Mouse (Mus musculus) midbrain, embryonic 12.5 days (tissue): ENCODE measurements at regions not wholly inside any gene's neighbourhood (a gene's known extent, or its start where the extent isn't known, plus 50 kb on each side); places are given as distances from the start of the nearest gene placed in this dataset.
"Not testable (repeated sequence)": the region's sequence is repeated elsewhere in the genome, so short reads cannot be mapped to it uniquely, and the experiment has no call there.

ENCODE experiments used
- ATAC-seq: fragments of 200-750 bp; cut with Nextera tagmentation; 2 replicates; pipeline ENCODE4 v1.8.0; 2017; ENCODE audit warnings: low read depth, moderate TSS enrichment, moderate library complexity; ENCODE audit not compliant: low FRiP score
- H3K27ac ChIP-seq: fragments of 300-500 bp; sonication (generic); replicated peaks from 2 replicates; pipeline ENCODE4 v1.5.1; 2016; ENCODE audit warnings: mild to moderate bottlenecking
- H3K27me3 ChIP-seq: fragments of 300-500 bp; sonication (generic); 2 replicates; pipeline ENCODE4 v1.6.1; 2016; ENCODE audit warnings: mild to moderate bottlenecking
- H3K36me3 ChIP-seq: fragments of 300-500 bp; sonication (generic); 2 replicates; pipeline ENCODE4 v1.6.1; 2016
- H3K4me1 ChIP-seq: fragments of 300-500 bp; sonication (generic); 2 replicates; pipeline ENCODE4 v1.6.1; 2016
- H3K4me2 ChIP-seq: fragments of 300-500 bp; sonication (generic); replicated peaks from 2 replicates; pipeline ENCODE4 v1.6.1; 2016; ENCODE audit warnings: mild to moderate bottlenecking, moderate library complexity
- H3K4me3 ChIP-seq: fragments of 300-500 bp; sonication (generic); 2 replicates; pipeline ENCODE4 v1.5.1; 2016; ENCODE audit warnings: mild to moderate bottlenecking
- H3K9ac ChIP-seq: fragments of 300-500 bp; sonication (generic); replicated peaks from 2 replicates; pipeline ENCODE4 v1.6.1; 2016; ENCODE audit warnings: mild to moderate bottlenecking, moderate library complexity
- H3K9me3 ChIP-seq: fragments of 300-500 bp; sonication (generic); 2 replicates; pipeline ENCODE4 v1.6.1; 2016; ENCODE audit warnings: mild to moderate bottlenecking
- WGBS: fragments of 180-500 bp; shearing (Covaris S2); methylation state at CpG from one replicate; pipeline ENCODE4 v1.1.7; 2016; 5-methylcytosine and 5-hydroxymethylcytosine counted together

DNA sequence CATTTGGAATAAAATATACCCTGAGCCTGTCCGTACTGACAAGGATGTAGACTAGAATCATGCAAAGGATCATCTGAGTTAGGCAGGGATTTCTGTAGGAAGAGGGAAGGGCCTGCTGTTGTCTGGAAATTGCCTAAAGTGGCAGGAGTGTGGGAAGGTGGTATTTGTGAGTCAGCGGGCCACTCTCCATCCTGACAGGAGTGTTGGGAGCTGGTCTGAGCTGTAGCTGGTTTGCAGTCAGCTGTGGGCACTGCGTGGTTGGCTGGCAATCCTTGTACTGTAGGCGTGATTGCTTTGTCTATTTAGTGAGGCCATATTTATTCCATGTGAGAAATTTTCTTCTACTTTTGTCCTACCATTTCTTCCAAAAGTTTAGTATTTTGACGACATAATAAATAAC, 524.2 kb upstream of the BB014433 start:
- H3K4me2 ChIP-seq: no peak overlapping the region
- H3K27me3 ChIP-seq: no peaks in the 10 kb centered on the region
- no peaks in the 10 kb centered on the region for H3K36me3 ChIP-seq
- H3K27ac ChIP-seq: no peak overlapping the region
- no peak overlapping the region for H3K9ac ChIP-seq
- H3K4me1 ChIP-seq: no peaks in the 10 kb centered on the region
- H3K4me3 ChIP-seq: no peak overlapping the region
- no peaks in the 10 kb centered on the region for H3K9me3 ChIP-seq
- WGBS: 90% methylated on average over 5 of the region's 5 CpGs
- ATAC-seq: no peak

DNA sequence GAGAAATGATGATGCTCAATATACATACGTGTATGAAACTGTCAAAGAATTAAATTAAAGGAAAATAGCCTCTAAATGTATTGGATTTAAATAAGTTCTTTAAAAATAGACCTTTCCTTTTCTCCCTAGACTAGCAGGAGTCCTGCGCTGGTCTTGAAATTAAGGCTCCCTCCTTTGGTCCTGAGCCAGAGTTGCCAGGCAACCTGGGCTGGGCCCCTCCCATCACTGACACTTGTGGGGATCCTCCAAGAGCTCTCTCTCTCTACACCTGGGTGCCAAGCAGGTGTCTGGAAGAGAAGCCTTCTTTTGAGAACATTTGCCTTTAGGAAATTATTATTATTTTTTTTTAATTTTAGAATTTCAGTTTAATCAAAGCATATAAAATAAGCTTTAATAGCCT, 521.9 kb upstream of the BB014433 start:
- WGBS: 78% methylated on average over 2 of the region's 2 CpGs
- ATAC-seq: no peak
- Histone ChIP-seq H3K4me3 (no peak overlapping the region), H3K9ac (no peak overlapping the region), H3K4me2 (no peak overlapping the region), H3K27me3 (no peaks in the 10 kb centered on the region), H3K36me3 (no peaks in the 10 kb centered on the region), H3K27ac (no peak overlapping the region), H3K4me1 (no peaks in the 10 kb centered on the region), H3K9me3 (no peaks in the 10 kb centered on the region)

DNA sequence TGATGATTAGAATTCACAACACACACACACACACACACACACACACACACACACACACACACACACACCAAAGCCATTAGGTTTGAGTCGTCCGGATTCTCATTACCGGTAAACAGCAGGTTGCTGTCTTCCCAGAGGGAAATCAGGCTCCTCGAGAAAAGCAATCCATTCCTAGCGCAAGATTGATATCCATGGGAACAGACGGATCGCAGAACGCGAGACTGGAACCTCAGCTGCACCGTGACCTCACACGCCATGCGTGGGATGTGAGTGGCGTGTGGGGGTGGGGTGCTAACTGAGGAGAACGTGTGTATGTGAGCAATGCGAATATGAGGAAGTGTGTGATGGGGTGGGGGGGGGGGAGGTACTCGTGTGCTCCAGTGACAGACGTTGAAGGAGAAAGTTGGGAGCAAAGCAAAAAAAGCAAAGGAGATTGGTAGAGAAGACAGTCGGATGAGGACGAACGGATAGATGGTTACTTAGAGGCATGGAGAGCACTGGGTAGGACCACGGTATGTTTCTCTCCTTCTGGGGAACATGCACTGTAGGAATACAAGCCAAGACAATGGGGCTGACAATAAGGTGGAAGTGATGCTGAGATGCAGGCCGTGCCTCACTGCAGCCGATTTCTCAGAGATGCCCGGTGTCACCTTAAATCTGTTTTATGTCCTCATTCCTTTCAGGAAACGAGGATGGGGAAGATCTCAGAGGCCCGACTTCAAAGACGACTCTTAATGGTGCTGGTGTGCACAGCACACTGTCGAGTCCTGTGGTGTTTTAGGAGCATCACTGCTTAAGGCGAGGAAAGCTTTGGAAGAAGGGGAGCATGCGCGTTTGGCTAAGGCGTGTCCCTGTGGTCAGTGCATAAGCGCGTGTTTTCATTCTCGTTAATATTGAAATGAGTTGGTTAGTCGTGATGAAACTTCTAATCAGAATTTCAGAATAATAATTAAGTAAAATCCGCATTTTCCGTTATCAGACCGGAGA, 516.7 kb upstream of the BB014433 start:
- H3K27ac ChIP-seq: no peak overlapping the region

GRCm38 (mm10) chr8:15532027-15532426, 486.1 kb upstream of the BB014433 start:
- Histone ChIP-seq H3K9me3 (no peaks in the 10 kb centered on the region), H3K4me3 (no peak overlapping the region), H3K4me1 (no peaks in the 10 kb centered on the region), H3K4me2 (no peak overlapping the region), H3K9ac (no peak overlapping the region), H3K27ac (no peak overlapping the region), H3K27me3 (no peaks in the 10 kb centered on the region), H3K36me3 (no peaks in the 10 kb centered on the region)
- no peak for ATAC-seq
- WGBS: 84% methylated on average over 4 of the region's 4 CpGs

More for the DNA sequence above, 516.7 kb upstream of the BB014433 start:
- H3K9me3 ChIP-seq: no peaks in the 10 kb centered on the region
- ATAC-seq: no peak; the same call in 1 of the 2 replicates
- 83% methylated on average over 39 of the region's 39 CpGs for WGBS
- H3K4me3 ChIP-seq: no peak overlapping the region
- no peak overlapping the region for H3K4me2 ChIP-seq
- no peaks in the 10 kb centered on the region for H3K4me1 ChIP-seq
- H3K27me3 ChIP-seq: no peaks in the 10 kb centered on the region
- no peaks in the 10 kb centered on the region for H3K36me3 ChIP-seq
- no peak overlapping the region for H3K9ac ChIP-seq

DNA sequence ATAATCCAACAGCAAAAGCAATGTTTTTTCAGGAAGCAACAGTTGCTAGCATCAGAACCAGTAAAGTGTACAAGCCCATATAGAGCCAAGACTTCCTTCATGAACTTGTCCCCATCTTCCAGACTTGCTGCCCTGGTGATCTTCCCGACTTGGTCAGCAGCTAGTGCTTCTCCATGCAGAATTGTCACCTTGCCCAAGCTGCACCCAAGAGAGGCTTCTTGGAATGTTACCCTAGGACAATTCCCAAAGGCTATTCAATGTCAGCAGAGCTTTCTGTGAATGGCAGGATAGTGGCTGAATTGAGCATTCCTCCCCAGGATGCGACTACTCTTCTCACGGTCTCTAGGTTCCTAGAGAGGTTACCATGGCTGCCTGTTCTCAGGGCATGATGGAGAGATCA, 479.6 kb upstream of the BB014433 start:
- Histone ChIP-seq H3K9me3 (no peaks in the 10 kb centered on the region), H3K9ac (no peak overlapping the region), H3K36me3 (no peaks in the 10 kb centered on the region), H3K4me1 (no peaks in the 10 kb centered on the region), H3K27me3 (no peaks in the 10 kb centered on the region), H3K4me3 (no peak overlapping the region), H3K27ac (no peak overlapping the region), H3K4me2 (no peak overlapping the region)
- WGBS: 93% methylated on average over 3 of the region's 3 CpGs
- ATAC-seq: no peak

DNA sequence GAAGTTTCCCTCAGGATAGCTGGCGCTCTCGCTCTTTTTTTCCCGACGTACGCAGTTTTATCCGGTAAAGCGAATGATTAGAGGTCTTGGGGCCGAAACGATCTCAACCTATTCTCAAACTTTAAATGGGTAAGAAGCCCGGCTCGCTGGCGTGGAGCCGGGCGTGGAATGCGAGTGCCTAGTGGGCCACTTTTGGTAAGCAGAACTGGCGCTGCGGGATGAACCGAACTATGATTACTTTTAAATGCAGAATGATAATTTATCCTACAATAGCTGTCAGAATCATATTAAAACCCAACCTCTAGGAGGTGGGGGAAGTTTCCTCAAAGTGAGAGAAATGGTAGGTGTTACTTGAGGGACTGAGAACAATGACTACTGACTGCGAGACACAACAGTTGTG, 474.0 kb upstream of the BB014433 start:
- H3K27me3 ChIP-seq, H3K4me3 ChIP-seq, H3K4me1 ChIP-seq, H3K9me3 ChIP-seq, H3K4me2 ChIP-seq, H3K36me3 ChIP-seq, H3K9ac ChIP-seq, H3K27ac ChIP-seq, ATAC-seq: not testable (repeated sequence)
- 71% methylated on average over 19 of the region's 19 CpGs for WGBS

- H3K9me3 ChIP-seq: no peaks in the 10 kb centered on the region
- H3K4me1 ChIP-seq: no peaks in the 10 kb centered on the region
- no peaks in the 10 kb centered on the region for H3K27me3 ChIP-seq
- 91% methylated on average over 4 of the region's 4 CpGs for WGBS
- ATAC-seq: no peak
- H3K36me3 ChIP-seq: no peaks in the 10 kb centered on the region
- no peak overlapping the region for H3K4me2 ChIP-seq
- no peak overlapping the region for H3K27ac ChIP-seq
- no peak overlapping the region for H3K4me3 ChIP-seq
- H3K9ac ChIP-seq: no peak overlapping the region
Observed at GRCm38 (mm10) chr8:15500973-15501372, 455.1 kb upstream of the BB014433 start.

DNA sequence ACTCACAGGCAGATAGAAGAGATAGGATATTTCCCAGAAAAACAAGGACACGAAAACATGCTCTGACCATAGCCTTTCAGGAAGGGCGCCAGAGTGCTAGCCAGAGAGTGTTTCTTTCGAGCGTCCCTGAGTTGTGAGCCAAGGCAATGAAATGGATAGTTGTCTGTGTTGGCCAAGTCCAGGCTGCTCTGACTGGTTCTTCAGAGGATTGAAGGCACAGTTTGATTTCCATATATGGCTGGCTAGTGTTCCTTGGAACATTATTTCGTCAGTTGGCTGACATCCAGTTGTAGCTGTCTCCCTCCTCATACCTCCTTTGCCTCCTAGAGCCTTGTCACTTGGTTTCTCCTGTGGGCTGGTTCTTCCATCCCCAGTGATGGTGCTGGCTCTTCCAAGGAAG, 451.7 kb upstream of the BB014433 start:
- WGBS: 93% methylated on average over 5 of the region's 5 CpGs
- H3K4me2 ChIP-seq: no peak overlapping the region
- H3K9me3 ChIP-seq: no peaks in the 10 kb centered on the region
- no peak overlapping the region for H3K9ac ChIP-seq
- no peak overlapping the region for H3K27ac ChIP-seq
- no peaks in the 10 kb centered on the region for H3K27me3 ChIP-seq
- no peaks in the 10 kb centered on the region for H3K36me3 ChIP-seq
- no peak overlapping the region for H3K4me3 ChIP-seq
- no peaks in the 10 kb centered on the region for H3K4me1 ChIP-seq
- ATAC-seq: no peak

DNA sequence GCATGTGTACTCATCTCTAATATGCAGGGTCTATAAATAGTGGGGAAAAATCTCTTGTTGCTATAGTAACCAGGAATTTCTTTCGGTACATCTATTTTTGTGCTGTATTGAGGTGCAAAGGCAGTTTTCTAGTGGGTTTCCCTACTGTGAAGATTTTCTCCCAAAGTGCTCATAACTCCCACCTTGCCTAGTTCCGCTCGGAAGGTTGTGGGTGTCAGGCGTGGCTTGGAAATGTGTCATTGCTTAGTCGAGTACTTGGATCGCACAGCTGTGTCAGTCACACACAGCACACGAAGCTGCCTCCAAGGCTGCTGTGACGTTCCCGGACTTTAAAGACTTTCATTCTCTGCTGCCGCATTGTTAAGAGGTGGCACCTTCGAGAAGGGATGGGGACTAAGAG, 450.4 kb upstream of the BB014433 start:
- Histone ChIP-seq H3K27me3 (no peaks in the 10 kb centered on the region), H3K4me2 (no peak overlapping the region), H3K36me3 (no peaks in the 10 kb centered on the region), H3K9me3 (no peaks in the 10 kb centered on the region), H3K9ac (no peak overlapping the region), H3K4me1 (no peaks in the 10 kb centered on the region), H3K27ac (no peak overlapping the region), H3K4me3 (no peak overlapping the region)
- no peak for ATAC-seq
- WGBS: 83% methylated on average over 11 of the region's 11 CpGs

- Histone ChIP-seq H3K4me1 (no peaks in the 10 kb centered on the region), H3K4me2 (no peak overlapping the region), H3K9ac (no peak overlapping the region), H3K27ac (no peak overlapping the region), H3K4me3 (no peak overlapping the region), H3K9me3 (no peaks in the 10 kb centered on the region), H3K36me3 (no peaks in the 10 kb centered on the region), H3K27me3 (no peaks in the 10 kb centered on the region)
- 91% methylated on average over 4 of the region's 4 CpGs for WGBS
- ATAC-seq: no peak
Observed at GRCm38 (mm10) chr8:15490774-15491173, 444.9 kb upstream of the BB014433 start.

- Histone ChIP-seq H3K4me2 (no peak overlapping the region), H3K9ac (no peak overlapping the region), H3K4me3 (no peak overlapping the region), H3K4me1 (no peaks in the 10 kb centered on the region), H3K36me3 (no peaks in the 10 kb centered on the region), H3K9me3 (no peaks in the 10 kb centered on the region), H3K27me3 (no peaks in the 10 kb centered on the region), H3K27ac (no peak overlapping the region)
- WGBS: 69% methylated on average over 5 of the region's 5 CpGs
- ATAC-seq: no peak
Observed at GRCm38 (mm10) chr8:15487579-15487978, 441.7 kb upstream of the BB014433 start.

- Histone ChIP-seq H3K9me3 (no peaks in the 10 kb centered on the region), H3K4me1 (no peaks in the 10 kb centered on the region), H3K36me3 (no peaks in the 10 kb centered on the region), H3K27ac (no peak overlapping the region), H3K4me3 (no peak overlapping the region), H3K9ac (no peak overlapping the region), H3K4me2 (no peak overlapping the region), H3K27me3 (no peaks in the 10 kb centered on the region)
- ATAC-seq: no peak
- 86% methylated on average over 4 of the region's 4 CpGs for WGBS
Observed at GRCm38 (mm10) chr8:15470561-15470960, 424.7 kb upstream of the BB014433 start.
